Mouse (Mus musculus) heart, postnatal 0 days (tissue): ENCODE measurements around the gene P2rx7. TPM values are rescaled to one million over a fixed set of nuclear protein-coding genes. Genes with fewer than 3 reads are reported as not detected.

Source experiments
- ATAC-seq: fragments of 200-750 bp; cut with Nextera tagmentation; 2 replicates; pipeline ENCODE4 v1.8.0; 2017; ENCODE audit warnings: low read depth, moderate number of reproducible peaks, moderate library complexity; ENCODE audit not compliant: insufficient read depth
- DNase-seq: peaks from one replicate; pipeline ENCODE4 v3.0.0-alpha.2; 2016; ENCODE audit warnings: low spot score
- H3K27ac ChIP-seq: fragments of 300-500 bp; sonication (generic); 2 replicates; pipeline ENCODE4 v1.5.1; 2014; ENCODE audit warnings: low read depth, mild to moderate bottlenecking
- H3K27me3 ChIP-seq: fragments of 300-500 bp; sonication (generic); 2 replicates; pipeline ENCODE4 v1.6.1; 2014; ENCODE audit warnings: low read length, mixed read lengths; ENCODE audit not compliant: control insufficient read depth, insufficient read depth
- H3K36me3 ChIP-seq: fragments of 300-500 bp; sonication (generic); replicated peaks from 2 replicates; pipeline ENCODE4 v1.6.1; 2014; ENCODE audit warnings: low read length, mixed read lengths; ENCODE audit not compliant: control insufficient read depth, insufficient read depth
- H3K4me1 ChIP-seq: fragments of 300-500 bp; sonication (generic); 2 replicates; pipeline ENCODE4 v1.6.1; 2014; ENCODE audit warnings: antibody characterized with exemption; ENCODE audit not compliant: control insufficient read depth, insufficient read depth
- H3K4me2 ChIP-seq: fragments of 300-500 bp; sonication (generic); 2 replicates; pipeline ENCODE4 v1.6.1; 2014; ENCODE audit warnings: low read depth, mild to moderate bottlenecking, low read length, moderate library complexity
- H3K4me3 ChIP-seq: fragments of 300-500 bp; sonication (generic); 2 replicates; pipeline ENCODE4 v1.5.1; 2014; ENCODE audit warnings: low read depth, low read length
- H3K9ac ChIP-seq: fragments of 300-500 bp; sonication (generic); replicated peaks from 2 replicates; pipeline ENCODE4 v1.6.1; 2014; ENCODE audit warnings: low read depth, low read length, mixed read lengths
- H3K9me3 ChIP-seq: fragments of 300-500 bp; sonication (generic); replicated peaks from 2 replicates; pipeline ENCODE4 v1.6.1; 2016; ENCODE audit warnings: low read length; ENCODE audit not compliant: control insufficient read depth
- CTCF ChIP-seq: IDR thresholded peaks from 2 replicates; pipeline ENCODE4 v1.5.1; 2016; ENCODE audit warnings: antibody characterized with exemption, control low read depth, low read depth
- EP300 ChIP-seq: IDR thresholded peaks from 2 replicates; pipeline ENCODE4 v1.6.1; 2016; ENCODE audit warnings: antibody characterized with exemption, low read depth
- WGBS: fragments of 180-500 bp; shearing (Covaris S2); extraction: QIAGEN DNeasy Blood & Tissue Kit; methylation state at CpG from one replicate; pipeline ENCODE4 v1.1.7; 2014; 5-methylcytosine and 5-hydroxymethylcytosine counted together
- polyA plus RNA-seq: library from polyadenylated mRNA; unstranded; fragments of >200 nt; fragmentation: Nextera tagmentation; extraction: Ambion mirVana; gene quantifications from 2 replicates; pipeline ENCODE4 v1.2.1, GENCODE M21; 2015
- total RNA-seq: library from RNA; depleted of rRNA; stranded (reverse); fragments of >200 nt; gene quantifications from 2 replicates; pipeline ENCODE4 v1.2.3, GENCODE M21; 2014; ENCODE audit warnings: low replicate concordance

P2rx7 gene
- total and polyA plus RNA-seq, 2 experiments from 2014 or later = 1.6 to 2.7 TPM

GRCm38 (mm10) chr5:122653112-122653445, 9.4 kb downstream of the P2rx7 start:
- DNase-seq (no peak), ATAC-seq (peak; percentile 45; the same call in 1 of the 2 replicates)
- TF ChIP-seq CTCF (no peak), EP300 (no peak)
- peak overlapping the region; percentile 6; the same call in 1 of the 2 replicates for H3K4me2 ChIP-seq
- no peaks in the 10 kb centered on the region for H3K9me3 ChIP-seq
- no peak overlapping the region for H3K9ac ChIP-seq
- WGBS = 24% methylated on average over 10 of the region's 10 CpGs
- H3K36me3 ChIP-seq = no peaks in the 10 kb centered on the region
- no peak overlapping the region for H3K4me3 ChIP-seq
- no peaks in the 10 kb centered on the region for H3K27me3 ChIP-seq
- peak overlapping the region; percentile 68 for H3K27ac ChIP-seq
- peaks cover 15% of the 10 kb centered on the region for H3K4me1 ChIP-seq

- Histone ChIP-seq H3K27me3 (no peaks in the 10 kb centered on the region), H3K9ac (no peak overlapping the region), H3K27ac (peak overlapping the region; percentile 68), H3K4me3 (no peak overlapping the region), H3K9me3 (no peaks in the 10 kb centered on the region), H3K4me2 (peak overlapping the region; percentile 6; the same call in 1 of the 2 replicates), H3K4me1 (peaks cover 15% of the 10 kb centered on the region), H3K36me3 (no peaks in the 10 kb centered on the region)
- no peak for ATAC-seq
- 67% methylated on average over 15 of the region's 15 CpGs for WGBS
- no peak for DNase-seq
- TF ChIP-seq CTCF = no peak
- no peak for TF ChIP-seq EP300
These were observed 9.9 kb downstream of the P2rx7 start for GRCm38 (mm10) chr5:122653446-122654267.

GRCm38 (mm10) chr5:122654268-122654573, 10.5 kb downstream of the P2rx7 start:
- no peak for TF ChIP-seq EP300
- no peak for TF ChIP-seq CTCF
- H3K27me3 ChIP-seq = no peaks in the 10 kb centered on the region
- no peaks in the 10 kb centered on the region for H3K36me3 ChIP-seq
- 67% methylated on average over 5 of the region's 5 CpGs for WGBS
- ATAC-seq = no peak
- no peak overlapping the region for H3K9ac ChIP-seq
- H3K4me3 ChIP-seq = no peak overlapping the region
- H3K27ac ChIP-seq = no peak overlapping the region
- DNase-seq = no peak
- peaks cover 15% of the 10 kb centered on the region for H3K4me1 ChIP-seq
- no peak overlapping the region for H3K4me2 ChIP-seq
- no peaks in the 10 kb centered on the region for H3K9me3 ChIP-seq

DNA sequence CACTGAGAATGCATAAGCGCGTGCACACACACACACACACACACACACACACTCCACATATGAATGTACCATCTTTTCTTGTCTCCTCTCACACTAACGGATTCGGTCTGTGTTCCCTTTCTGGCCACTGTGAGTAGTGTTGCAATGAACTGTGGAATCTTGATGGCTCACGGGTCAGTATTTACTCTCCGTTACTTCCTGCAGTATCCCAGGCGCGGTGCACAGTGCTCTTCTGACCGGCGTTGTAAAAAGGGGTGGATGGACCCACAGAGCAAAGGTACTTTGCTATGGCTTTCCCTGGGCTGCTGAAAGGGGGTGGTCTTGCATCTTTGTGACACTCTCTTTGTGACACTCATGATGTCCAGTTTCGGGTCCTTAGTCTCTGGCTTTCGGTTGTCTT, 13.1 kb downstream of the P2rx7 start:
- no peak for ATAC-seq
- H3K27ac ChIP-seq = no peak overlapping the region
- H3K4me2 ChIP-seq = no peak overlapping the region
- 88% methylated on average over 12 of the region's 12 CpGs for WGBS
- H3K9me3 ChIP-seq = no peaks in the 10 kb centered on the region
- no peaks in the 10 kb centered on the region for H3K36me3 ChIP-seq
- no peaks in the 10 kb centered on the region for H3K27me3 ChIP-seq
- peaks cover 15% of the 10 kb centered on the region for H3K4me1 ChIP-seq
- no peak for DNase-seq
- TF ChIP-seq CTCF = no peak
- TF ChIP-seq EP300 = no peak
- no peak overlapping the region for H3K4me3 ChIP-seq
- H3K9ac ChIP-seq = no peak overlapping the region

DNA sequence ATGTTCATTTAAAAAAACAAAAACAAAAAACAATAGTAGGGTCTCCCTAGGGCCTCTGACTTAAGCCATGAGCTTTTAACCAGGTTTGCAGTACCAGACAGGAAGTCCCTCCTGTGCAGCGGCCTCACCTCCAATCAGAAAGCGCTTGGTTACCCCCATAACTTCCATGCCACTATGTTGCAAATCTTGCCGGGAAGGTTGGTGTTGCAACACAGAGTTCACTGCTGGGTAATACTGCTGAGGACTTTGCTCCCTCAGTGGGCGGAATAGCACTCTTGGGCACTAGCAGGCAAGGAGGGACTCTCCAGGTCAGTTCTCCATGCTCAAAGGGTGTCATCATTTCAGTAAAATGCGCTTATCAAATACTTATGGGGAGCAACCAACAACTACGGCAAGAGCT, 18.8 kb downstream of the P2rx7 start:
- TF ChIP-seq EP300 (no peak), CTCF (no peak)
- H3K4me1 ChIP-seq = no peaks in the 10 kb centered on the region
- no peak overlapping the region for H3K27ac ChIP-seq
- no peak overlapping the region for H3K4me3 ChIP-seq
- WGBS = 92% methylated on average over 6 of the region's 6 CpGs
- ATAC-seq (no peak), DNase-seq (no peak)
- H3K9me3 ChIP-seq = no peaks in the 10 kb centered on the region
- no peak overlapping the region for H3K9ac ChIP-seq
- no peaks in the 10 kb centered on the region for H3K36me3 ChIP-seq
- H3K4me2 ChIP-seq = no peak overlapping the region
- H3K27me3 ChIP-seq = no peaks in the 10 kb centered on the region

GRCm38 (mm10) chr5:122665036-122665435, 21.3 kb downstream of the P2rx7 start:
- no peak for TF ChIP-seq EP300
- Histone ChIP-seq H3K4me3 (no peak overlapping the region), H3K27ac (no peak overlapping the region), H3K9me3 (no peaks in the 10 kb centered on the region), H3K4me1 (no peaks in the 10 kb centered on the region), H3K36me3 (no peaks in the 10 kb centered on the region), H3K9ac (no peak overlapping the region), H3K27me3 (no peaks in the 10 kb centered on the region), H3K4me2 (no peak overlapping the region)
- ATAC-seq = no peak
- no peak for DNase-seq
- WGBS = 59% methylated on average over 5 of the region's 5 CpGs
